Mouse (Mus musculus) adrenal gland, adult 8-10 months (tissue): ENCODE results near the gene Bcl7c. TPM values are rescaled to one million over a fixed set of nuclear protein-coding genes. Genes with fewer than 3 reads are reported as not detected.
"Not testable (repeated sequence)": the region's sequence is repeated elsewhere in the genome, so short reads cannot be mapped to it uniquely, and the experiment has no call there.

ENCODE experiments used
- DNase-seq: peaks from one replicate; pipeline ENCODE4 v3.0.0; 2022
- total RNA-seq, 4 experiments: library from RNA; stranded (reverse); gene quantifications; 2 replicates each; pipeline ENCODE4 v1.2.4; 2022

Gene Bcl7c
- total RNA-seq: 100 to 1,000 TPM in 2 of 4 experiments, 10 to 100 TPM in 2; 75.9 to 120 (median 98.1) TPM

DNA sequence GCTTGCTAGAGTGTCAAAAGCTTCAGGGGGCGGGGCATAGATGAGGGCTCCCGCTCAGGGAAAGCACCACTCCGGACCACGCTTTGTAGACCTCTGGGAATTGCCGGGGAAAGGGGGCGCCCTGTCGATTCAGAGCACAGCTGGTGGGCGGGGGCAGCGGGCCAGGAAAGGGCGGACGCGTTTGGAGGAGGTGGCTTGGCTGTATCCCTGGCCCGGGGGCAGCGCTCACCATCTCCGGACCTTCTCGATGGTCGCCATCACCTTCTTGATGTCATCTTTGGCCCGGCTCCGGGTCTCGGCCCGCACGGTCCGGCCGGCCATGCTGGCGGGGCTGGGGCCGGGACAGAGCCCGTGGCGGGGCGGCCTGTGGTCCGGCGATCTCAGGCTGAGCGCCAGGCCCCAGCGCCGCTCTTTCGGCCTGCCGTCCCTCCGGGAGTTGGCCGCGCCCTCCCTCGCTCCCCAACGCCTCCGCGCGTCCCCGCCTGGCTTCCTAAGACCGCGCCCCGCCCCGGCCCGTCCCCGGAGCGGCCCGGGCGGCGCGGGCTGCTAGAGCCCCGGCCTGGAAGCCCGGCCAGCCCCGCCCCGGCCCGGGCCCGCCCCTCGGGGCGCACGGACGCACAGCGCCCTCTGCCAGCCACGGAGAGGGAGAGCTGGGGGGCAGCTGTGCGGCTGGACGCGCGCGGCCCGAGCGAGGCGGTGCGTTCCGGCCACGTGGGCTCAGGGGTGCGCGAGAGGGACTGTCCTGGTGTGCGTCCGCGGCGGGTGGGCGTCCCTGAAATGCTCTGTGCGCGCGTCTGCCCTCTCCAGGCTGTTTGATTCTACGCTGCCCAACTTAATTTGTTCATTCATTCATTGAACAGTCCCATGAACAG, at the start of gene Bcl7c:
Bcl7c (minus strand) TSS at position 727 of the 872 bp plus-strand sequence.
- peak; percentile 91 for DNase-seq

DNA sequence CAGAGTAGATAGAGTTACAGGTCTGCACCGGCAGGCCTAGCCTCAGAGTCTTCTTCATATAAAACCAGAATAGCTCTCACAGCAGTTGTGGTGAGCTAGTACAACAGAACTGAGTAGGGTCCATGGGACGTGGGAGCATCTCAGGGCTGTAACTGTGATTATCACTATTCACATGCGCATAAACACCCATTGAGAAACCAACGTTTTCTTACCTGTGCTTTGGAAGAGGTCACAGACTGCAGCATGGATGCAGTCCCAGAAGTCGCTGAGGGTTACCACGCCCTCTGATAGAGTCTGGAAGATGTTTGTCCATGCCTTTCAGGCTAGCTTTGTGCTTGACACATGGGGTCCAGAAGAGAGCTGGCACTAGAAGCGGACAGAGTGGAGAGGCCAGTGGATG, 45.0 kb upstream of the Bcl7c start:
- DNase-seq: no peak

DNA sequence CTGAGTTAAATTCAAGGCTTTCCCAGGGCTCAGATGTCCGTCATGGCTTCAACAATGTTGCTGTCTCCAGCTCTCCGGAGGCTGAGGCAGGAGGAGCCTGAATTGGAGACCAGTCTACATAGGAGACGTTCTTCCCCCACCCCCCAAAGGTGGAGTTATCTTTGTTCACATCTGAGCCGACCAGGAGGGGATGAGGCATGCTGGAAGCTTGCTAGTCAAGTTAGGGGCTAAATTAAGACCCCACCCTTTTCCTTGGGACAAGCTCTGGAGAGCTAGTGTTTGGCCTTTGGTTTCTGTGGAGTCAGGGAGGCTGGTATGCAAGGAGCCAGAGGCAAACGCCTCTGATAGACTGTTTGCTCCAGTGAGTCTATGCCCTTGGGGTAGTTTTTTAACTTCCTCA, 44.4 kb upstream of the Bcl7c start:
- DNase-seq: no peak

DNA sequence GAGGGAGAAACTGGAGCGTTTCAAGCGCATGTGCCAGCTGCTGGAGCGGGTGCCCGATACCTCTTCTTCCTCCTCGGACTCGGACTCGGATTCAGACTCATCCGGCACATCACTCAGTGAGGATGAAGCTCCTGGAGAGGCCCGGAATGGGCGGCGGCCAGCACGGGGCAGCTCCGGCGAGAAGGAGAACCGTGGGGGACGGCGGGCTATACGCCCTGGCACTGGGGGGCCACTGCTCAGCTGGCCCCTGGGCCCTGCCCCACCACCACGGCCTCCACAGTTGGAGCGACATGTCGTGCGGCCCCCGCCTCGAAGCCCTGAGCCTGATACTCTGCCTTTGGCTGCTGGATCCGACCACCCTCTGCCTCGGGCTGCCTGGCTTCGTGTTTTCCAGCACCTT, 43.3 kb upstream of the Bcl7c start:
- DNase-seq: no peak

DNA sequence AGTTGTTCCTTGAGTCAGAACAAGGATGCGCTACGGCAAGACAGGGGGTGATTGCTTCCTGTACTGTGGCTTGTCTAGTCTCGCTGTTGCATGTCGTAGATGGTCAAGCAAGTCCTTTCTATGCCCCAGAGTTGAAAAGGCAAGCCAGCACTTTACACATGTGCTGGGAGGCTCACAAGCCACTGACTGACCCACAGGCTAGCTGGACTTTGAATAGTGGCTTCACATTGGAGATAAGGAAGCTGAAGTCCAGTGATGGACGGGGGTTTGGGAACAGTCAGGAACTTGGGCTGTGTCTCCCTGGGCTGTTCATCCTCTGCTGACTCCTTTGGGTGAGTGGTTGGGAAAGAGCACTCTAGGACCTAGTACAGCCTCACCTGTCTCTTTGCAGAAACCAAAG, 42.9 kb upstream of the Bcl7c start:
- no peak for DNase-seq

DNA sequence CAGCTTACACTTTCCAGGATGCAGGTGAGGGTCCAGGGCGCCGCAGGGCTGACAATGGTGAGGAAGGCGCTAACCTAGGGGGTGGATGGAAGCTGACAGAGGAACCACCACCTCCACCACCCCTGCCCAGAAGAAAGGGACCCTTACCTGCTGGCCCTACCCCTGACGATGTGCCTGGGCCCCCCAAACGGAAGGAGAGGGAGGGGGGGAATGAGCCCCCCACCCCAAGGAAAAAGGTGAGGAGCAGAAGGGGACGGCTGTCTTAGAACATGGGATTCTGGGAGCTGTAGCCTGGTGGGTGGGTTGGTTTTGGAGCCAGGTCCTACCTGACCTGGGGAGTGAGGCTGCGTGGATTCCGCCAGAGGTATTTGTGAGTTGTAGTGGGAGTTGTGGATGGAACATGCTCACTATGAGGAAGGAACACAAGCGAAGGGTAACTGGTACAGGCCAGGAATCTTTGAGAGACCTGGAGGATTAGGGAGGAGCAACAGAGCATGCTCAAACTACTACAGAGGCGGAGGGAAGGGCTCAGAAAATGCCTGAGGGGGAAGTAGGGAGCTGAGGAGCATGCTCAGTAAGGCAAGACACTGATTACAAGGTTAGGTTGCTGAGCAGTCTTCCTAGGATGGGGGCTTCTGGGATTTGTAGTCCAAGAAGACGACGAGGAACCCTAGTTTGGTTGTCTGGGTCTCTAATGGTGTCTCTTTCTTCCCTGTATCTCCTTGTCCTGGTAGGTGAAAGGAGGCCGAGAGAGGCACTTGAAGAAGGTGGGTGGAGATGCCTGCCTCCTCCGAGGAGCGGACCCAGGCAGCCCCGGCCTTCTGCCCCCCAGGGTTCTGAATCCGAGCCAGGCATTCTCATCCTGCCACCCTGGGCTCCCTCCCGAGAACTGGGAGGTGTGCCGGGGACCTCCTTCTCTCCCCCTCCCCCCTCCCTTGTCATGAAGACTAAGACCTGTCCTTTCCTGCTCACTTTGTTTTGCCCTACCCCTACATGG, 41.7 kb upstream of the Bcl7c start:
- no peak for DNase-seq

DNA sequence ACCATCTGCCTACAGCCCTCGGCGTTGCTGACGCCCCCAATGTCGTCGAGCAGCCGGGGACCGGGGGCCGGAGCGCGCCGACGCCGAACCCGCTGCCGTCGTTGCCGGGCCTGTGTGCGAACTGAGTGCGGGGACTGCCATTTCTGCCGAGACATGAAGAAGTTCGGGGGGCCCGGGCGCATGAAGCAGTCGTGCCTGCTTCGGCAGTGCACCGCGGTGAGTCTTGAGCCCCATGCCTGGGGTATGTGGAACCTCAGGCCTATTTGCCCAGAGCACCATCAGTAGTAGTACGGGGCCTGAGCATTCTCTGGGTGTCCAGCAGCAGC, 39.5 kb upstream of the Bcl7c start:
- no peak for DNase-seq

DNA sequence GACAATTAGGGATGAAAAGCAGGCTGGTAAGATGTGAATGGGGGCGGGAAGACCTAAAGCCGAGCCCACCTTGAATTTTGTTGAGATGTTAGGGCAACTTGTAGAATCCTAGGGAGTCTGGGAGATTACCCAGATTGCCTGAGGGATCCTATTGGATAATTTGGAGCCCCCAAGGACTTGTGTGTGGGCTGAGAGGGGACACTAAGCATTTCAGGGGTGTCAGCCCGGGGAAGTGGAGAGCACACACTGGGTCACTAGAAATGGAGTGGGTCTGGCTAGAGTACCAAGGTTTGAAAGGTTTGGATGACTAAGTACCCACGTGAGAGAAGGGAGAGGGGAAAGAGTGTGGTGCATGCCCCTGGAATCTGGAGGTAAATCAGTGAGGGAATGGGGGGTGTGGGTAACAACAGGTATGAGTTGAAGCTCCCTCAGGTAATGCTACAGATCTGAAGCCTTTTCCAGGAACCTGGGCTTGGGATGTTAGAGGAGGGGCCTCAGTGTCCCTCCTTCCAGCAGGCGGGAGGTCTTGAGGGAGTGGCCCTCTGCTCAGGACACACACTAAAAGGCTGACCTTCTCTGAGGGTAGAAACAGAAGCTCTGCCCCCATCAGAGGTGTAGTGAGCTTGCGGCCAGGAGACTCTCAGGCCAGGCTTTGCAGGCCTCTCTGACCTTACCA, 39.0 kb upstream of the Bcl7c start:
- no peak for DNase-seq

DNA sequence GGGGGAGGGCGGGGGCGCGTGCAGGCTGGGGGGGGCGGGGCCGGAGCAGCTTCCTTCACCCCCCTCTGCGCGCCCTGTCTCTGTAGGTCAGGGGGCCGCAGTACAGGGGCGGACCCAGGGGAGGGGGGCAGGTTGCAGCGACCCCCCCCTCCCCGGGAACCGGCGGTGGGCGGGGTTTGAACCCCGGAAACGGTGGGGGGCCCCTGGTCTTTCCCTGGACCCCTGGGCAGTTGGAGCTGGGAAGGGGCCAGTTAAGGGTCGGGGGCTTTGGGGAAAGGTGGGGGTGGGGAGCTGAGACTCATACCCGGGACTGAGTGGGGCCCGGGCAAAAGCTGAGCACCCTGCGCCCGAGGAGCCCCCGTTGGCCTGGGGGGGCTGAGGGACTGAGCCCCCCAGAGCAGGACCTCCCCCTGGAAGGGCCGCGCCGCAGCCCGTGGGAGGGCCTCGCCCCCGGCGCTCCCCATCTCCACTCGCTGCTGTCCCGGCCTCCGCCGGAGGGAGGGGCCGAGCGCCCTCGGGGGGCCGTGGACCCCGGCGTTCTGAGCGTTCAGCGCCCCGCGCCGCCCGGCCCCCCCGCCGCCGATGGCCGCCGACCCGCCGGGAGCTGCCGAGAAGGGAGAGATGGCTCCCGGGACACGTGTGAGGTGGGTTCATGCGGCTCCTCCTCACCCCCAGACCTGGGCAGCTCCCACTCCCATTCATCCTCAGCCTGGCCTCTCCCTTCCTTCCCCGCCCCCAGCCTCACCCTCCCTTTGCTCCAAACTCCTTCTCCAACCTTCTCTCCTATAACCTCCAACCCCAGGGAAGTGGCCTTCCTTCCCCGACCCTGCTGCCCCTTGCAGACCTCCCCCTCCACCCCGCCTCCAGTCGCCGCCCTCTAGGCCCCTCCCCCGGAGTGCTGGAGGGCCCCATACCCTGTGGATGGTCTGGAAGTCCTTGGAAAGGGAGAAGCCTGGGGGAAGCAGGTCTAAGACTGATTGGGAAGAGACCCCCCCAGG, 38.1 kb upstream of the Bcl7c start:
- DNase-seq: peak; percentile 41

DNA sequence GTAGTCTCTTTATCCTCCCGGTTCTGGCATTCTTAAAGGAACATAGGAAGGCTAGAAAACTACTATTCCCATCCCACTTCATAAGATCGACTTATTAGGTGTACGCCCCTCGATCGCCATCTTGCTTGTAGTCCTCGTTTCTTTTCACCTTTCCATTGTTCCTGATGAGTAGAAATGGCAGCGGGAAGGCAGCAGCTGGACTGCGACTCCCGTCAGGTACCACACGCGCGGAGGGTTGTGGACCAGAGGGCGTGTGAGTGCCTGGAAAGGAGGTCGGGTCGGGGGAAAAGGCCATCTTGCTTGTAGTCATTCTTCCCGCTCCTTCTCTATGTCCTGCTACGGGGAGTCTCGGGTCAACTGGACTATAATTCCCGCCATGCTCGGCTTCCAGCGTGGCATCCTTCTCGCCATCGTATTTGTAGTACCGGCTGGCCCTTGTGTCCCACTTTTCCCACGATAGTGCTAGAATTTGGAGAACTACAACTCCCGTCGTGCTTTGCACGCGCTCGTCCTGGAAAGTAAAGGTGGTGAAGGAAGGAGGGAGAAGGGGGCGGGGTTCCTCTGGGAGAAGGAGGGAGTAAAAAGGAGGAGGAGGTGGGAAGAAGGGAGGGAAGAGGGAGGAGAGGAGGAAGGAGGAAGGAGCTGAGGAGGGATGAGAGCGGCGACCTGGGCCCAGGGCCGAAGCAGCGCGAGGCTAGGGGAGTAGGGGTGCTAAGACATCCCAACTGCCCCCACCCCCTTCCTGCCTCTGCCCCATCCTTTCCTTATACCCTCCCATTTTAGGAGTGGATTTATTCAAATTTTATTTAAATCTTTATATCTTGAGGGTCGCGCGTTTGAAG, 37.1 kb upstream of the Bcl7c start:
- peak; percentile 99 for DNase-seq

DNA sequence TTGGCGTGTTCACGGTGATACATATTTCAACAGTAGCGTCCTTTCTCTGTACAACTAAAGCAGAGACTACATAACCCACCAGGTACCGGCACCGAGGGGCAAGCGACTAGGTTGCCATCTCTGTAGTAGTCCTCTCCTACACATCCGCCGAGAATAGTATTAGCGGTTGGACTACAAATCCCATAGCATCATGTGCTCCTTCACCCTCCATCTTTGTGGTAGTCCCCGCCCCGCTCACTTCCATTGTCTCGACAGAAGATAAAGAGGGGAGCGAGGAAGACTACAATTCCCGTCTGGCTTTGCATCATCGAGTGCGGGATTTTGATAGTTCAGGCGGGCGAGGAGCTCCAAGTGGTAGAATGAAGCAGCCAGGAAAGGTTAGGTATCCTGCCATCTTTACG, 36.5 kb upstream of the Bcl7c start:
- DNase-seq: peak; percentile 95

DNA sequence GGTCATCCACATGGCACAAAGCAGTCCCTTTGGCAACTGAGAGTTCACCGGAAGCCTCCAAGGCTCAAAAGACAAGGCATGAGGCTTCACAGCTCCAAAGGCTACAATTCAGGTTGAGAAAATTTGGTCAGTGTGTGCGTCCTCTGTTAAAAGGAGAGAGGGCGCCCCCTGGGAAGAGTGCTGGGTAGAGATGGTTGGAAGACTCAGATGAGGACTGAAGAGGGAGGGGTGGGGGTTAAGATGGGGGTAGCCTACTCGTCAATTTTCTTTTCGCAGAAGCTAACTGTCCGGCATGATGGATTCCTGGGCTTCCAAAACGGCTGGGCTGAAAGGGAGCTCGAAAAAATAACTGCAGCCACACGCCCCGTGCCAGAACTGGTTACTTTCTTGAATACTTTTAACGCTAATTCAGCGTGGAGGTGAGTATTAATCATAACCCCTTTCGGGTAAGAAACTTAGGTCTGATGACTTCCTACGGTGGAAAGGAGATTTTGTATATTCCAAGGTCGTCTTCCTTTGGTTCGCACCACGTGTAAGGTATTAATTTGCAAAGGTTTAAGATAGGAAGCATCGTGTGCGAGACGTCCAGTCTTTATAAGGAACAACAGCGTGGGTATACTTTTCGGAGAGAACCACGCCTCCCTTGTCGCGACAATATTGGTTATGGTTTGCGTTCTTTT, 35.8 kb upstream of the Bcl7c start, which contains the start of gene Fbxl19:
Fbxl19 (plus strand) TSS at position 178 of the 680 bp plus-strand sequence.
- DNase-seq: peak; percentile 70

DNA sequence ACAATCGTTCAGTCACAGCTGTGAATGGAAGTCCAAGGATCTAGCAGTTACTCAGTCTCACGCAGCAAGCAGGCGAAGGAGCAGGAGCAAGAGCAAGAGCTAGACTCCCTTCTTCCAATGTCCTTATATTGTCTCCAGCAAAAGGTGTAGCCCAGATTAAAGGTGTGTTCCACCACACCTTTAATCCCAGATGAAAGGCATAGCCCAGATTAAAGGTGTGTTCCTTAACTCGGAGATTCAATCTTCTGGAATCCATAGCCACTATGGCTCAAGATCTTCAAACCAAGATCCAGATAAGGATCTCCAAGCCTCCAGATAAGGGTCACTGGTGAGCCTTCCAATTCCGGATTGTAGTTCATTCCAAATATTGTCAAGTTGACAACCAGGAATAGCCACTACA, 23.3 kb upstream of the Bcl7c start, which contains the start of gene Ctf2:
Ctf2 (minus strand) TSS at position 101 of the 400 bp plus-strand sequence.
- not testable (repeated sequence) for DNase-seq

DNA sequence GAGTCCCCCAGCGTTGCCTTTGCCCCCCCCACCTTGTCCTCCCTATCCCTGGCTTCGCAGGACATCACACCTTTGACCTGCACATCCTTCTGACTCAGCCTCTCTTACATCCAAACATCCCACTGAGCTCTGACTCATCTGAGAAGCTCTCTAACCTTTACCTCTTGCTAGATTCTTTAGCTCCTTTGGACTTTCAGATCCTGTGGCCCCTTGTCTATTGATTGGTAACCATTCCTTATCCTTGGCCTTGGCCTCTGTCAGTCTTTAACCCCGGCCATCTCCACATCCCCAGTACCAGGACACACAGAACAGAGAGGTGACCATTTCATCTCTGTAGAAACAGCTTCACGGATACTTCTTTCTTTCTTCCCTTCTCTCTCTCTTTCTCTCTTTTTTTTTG, 21.4 kb upstream of the Bcl7c start:
- DNase-seq: no peak

DNA sequence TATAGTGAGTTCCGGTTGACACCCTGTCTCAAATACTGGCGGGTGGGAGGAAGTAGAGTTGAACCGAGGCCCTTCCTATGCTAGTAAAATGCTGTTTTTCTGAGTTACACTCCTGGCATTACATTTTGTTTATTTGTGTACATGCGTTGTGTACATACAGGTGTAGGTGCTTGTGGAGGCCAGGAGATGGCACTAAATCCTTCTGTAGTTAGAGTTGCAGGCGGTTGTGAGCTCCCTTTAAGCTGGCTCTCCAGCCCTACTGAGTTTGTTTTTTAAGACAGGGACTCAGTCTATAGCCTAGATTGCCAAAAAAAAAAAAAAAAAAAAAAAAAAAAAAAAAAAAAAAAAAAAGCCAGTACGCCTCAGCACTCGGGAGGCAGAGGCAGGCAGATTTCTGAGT, 19.2 kb upstream of the Bcl7c start:
- no peak for DNase-seq

DNA sequence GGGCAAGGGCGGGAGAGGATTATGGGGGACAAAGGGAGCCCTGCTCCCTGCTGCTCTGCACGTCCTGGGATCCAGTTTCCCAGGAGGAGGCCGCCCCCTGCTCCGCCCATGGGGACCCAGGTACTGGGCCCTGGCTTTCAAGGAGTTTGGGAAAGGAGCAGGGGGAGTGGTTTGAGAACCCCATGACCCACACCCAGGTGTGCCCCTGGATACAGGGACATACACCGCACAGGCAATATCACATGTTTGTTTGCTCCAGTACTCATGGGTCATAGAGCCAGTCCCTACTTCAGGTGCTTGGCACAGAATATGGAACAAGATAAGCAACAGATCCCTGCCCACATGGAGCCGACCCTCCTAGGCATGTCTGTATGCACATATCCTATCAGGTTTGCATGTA, 17.2 kb upstream of the Bcl7c start:
- DNase-seq: no peak

DNA sequence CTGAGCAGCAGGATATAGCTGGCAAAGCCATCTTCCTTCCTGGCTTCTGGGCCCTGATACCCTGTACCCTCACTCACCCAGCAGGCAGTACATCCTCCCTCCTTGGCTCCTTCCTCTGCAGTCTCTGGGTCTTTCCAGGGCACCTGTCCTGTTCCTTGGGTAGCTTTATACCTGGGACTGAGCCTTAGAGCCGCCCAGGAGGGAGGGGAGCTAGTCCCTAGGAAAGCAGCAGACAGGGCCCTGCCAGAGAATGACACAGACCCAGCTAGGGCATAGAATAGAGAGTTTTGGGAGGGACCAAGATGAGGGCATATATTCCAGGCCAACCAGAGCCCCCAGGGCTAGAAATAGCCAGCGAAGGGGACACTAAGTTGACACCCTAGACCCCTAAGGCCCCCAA, 16.8 kb upstream of the Bcl7c start:
- DNase-seq: no peak

DNA sequence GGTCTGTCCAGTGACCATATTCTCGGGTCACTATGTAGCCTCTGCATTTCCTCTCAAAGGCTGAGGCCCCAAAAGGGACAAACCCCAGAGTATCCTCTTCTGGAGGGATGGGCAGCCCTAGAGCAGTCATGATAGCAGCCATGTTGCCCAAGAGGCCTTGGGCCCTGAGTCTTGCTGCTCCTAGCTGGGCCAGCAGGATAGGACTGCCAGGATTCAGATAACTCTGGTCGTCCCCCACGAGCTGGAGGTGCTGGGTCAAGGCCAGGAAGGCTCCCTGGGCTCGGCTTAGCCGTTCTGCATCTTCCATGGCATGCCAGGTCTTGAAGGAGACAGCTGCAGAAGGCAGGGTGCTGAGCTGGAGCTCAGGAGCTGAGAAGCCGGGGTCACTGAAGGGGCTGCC, 10.5 kb upstream of the Bcl7c start:
- DNase-seq: no peak

DNA sequence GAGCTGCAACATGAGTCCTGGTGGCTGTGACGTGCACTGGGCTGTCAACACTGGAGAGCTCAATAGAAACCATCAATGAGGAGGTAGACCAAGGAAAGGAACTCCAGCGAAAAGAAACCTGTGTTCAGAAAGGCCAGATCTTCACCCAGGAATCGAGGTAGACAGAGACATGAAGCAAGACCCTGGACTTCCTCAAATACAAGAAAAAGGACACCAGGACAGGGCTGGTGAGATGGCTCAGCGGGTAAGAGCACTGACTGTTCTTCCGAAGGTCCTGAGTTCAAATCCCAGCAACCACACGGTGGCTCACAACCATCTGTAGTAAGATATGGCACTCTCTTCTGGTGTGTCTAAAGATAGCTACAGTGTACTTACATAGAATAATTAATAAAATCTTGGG, 9.6 kb upstream of the Bcl7c start:
- DNase-seq: no peak

DNA sequence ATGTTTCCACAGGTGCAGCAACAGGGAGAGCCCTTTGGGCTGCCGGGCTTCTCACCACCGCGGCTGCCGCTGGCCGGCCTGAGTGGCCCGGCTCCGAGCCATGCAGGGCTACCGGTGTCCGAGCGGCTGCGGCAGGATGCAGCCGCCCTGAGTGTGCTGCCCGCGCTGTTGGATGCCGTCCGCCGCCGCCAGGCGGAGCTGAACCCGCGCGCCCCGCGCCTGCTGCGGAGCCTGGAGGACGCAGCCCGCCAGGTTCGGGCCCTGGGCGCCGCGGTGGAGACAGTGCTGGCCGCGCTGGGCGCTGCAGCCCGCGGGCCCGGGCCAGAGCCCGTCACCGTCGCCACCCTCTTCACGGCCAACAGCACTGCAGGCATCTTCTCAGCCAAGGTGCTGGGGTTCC, 8.3 kb upstream of the Bcl7c start:
- no peak for DNase-seq
